Mouse (Mus musculus): Measurements from ENCODE around the gene Dnah7a.
"Not testable (repeated sequence)": the region's sequence is repeated elsewhere in the genome, so short reads cannot be mapped to it uniquely, and the experiment has no call there.

Gene Dnah7a

DNA sequence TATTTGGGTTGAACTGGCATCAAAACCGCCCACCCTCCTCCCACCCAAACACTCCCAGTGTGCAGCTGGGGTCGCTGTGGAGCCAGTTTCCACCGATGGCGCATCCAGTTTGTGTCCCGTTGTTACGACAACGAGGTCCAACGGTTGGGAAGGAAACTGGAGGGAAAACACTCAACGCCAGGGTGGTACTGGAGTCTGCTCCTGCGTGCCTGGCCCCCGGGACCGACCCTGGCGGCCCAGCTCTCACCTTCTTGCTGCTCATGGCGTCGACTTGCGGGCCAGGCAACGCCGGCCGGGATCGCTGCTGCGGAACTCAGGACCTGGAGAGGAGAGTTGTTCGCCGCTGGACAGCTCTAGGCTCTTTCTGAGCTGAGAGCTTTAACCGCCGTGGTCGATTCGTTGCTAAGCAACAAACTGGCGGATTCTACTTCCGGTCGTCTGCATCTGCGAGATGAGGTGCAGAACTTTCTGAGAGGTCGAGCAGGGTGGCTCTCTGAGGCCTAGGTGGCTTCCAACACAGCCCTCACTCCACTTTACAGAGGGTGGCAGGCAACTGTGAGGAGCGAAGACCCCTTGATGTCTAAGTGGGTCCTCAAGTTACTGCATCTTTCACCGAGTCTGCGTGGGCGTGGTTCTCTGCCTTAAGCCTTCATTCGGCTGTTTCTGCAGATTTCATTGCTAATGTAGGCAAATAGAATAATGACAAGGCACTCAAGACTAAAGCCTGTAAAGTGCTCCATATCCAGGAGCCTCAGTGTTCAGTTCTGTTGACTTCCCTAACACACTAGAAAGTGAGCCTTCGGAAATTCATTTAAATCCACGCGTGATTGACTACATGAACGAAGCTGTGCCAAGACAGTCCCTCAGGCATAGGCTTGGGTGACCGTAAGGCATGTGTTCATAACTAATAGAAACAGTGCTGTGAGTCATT, at the start of gene Dnah7a:
Dnah7a (minus strand) TSS at position 354 of the 931 bp plus-strand sequence.
- DNase-seq, result peak; percentile 87

DNA sequence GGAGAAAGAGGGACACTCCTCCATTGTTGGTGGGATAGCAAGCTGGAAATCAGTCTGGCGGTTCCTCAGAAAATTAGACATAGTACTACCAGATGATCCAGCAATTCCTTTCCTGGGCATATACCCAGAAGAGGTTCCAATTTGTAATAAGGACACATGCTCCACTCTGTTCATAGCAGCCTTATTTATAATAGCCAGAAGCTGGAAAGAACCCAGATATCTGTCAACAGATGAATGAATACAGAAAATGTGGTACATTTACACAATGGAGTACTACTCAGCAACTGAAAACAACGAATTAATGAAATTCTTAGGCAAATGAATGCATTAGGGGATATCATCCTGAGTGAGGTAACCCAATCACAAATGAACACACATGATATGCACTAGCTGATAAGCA, 46.9 kb upstream of the Dnah7a start:
- not testable (repeated sequence) for DNase-seq

DNA sequence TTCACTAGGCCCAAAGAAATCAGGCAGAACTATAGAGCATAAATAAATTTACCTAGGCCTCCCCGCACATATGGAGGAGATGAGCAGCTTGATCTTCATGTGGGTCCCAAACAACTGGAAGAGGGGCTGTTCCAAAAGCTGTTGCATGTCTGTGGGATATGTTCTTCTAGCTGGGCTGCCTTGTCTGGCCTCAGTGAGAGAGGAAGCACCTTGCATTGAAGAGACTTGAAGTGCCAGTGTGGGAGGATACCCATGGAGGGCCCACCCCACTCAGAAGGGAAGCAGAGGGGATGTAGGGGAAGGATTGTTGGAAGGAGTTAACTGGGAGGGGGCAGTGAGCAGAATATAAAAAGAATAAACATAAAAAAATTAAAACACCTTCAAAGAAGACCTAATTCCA, 44.6 kb upstream of the Dnah7a start:
- no peak for DNase-seq

DNA sequence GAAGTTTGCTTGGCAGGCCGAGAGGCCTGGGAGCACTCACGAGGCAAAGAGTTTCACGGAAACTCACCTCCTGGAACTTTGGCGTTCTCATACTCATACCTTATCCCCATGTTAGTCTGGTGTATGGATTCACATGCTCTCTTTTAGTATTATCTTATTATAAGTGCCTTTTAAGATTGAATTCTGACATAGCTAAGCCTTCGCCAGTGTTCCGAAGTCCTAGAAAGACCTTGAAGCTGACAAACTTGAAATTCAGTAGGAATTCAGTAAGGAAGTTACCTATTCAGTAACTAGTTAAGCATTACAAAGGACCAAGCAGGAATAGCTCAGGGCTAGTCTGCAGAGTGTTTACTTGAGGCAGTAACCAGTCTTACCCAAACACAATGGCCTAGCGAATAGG, 44.1 kb upstream of the Dnah7a start:
- DNase-seq, result not testable (repeated sequence)

DNA sequence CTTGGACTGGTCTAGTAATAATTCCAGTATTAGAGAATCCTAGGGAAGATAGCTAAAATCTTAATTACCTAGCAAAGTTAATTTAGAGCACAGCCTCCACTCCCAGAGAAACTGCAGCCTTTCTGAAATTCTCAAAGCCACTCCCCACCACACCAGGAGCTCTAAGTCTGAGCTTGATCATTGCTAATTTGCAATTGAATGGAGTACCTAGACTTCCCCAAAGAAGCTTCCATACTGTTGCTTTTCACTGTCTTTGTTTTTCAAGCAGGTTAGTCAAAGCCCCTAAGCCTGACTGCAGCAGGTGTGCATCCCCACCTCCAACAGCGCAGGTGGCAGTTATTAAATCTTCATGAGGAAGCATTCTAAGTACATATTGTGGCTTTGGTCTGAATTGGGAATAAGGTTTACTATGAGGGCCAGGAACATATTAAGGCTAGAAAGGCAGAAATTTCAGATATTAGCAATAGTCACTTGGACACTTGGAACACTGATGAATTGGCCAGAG, 43.3 kb upstream of the Dnah7a start:
- DNase-seq, result not testable (repeated sequence)

DNA sequence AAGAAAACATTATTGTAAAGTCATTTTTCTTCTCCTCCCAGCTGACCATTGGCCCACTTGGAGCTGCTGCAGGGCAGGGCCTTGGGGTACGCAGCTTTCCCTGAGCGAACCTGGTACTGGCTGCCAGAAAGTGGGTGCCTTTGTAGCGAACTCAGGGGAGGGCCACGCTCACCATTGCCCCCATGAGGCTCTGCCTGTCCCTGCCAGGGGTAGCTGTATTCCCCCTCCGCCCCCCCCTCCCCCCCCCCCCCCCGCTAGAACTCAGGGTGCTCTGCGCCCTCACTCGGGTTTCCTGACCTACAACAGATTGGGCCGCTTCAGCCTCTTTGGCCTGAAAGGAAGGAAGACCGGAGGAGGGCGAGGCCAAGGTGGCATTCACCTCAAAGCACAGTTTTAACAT, 42.0 kb upstream of the Dnah7a start:
- peak; percentile 15 for DNase-seq

DNA sequence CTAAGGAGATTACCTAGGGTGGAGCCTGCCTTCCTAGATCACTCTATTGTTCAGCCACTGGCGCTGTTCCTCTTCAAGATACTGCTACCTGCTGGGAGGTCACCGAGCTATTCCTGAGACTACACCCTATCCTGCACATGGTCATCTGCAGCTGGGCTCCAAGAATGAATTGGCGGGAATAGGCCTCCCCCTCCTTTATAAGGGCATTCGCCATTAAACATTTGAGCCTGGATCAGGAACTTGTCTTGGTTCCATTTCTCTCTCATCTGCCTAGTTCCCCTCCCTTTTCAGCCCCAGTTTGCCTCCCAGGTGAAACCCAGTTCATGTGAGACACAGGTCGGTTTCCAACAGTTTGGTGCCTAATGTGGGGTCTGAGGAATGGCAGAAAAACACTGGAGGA, 39.4 kb upstream of the Dnah7a start:
- no peak for DNase-seq

DNA sequence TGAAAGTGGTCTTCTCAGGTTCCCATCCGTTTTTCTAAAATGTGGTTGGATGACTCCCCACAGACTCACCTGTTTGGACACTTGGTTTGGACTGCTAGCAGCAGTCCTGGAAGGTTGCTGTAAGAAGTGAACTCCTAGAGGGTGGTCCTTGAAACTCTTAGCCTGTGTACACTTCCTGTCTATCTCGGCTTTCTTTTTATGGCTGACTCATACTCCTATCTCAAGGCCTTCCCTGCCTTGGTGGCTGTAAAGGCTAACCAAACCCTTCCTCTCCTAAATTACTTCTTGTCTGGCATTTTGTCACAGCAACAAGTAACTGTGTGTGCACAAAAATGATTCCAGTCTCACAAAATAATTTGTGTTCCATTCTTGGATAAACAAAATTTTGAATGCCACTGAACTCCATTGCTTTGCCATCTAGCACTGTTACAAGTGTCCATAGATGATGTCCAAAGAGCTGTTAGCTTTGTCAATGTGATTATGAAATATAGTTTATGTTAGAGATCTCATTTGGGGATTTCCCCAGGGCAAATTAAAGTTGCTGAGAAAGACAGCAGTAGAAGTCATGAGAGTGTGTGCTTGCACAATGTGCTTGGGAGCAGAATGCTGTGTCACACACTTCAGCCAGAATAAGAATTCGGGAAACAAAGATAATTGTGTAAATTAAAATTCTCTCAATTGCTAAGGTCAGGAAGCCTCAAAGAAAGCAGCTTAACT, 35.3 kb upstream of the Dnah7a start:
- no peak for DNase-seq

DNA sequence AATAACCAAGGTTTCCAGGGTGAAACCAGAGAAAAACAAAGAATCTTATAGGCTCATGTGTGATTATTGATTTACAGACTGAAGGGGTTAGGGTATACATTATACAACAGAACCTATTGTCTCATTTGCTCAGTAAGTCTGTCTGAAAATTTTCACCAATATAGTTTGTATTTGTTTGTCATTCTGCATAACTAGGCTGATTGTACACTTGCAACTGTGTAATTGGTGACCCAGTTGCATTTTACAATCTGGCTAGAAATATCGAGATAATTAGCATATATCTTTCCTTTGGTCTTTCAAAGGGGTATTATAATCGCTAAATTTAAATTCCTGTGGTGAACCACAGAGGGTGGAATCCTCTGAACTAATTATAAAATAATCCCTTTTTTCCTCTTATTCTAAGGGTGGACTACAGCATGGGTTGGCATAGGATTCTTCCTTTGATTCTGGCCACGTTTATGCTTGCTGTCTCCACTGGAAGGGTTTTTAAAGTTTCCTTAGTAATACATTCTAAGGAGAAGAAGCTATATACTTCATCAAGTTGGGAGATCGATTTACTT, 34.3 kb upstream of the Dnah7a start:
- DNase-seq, result no peak

DNA sequence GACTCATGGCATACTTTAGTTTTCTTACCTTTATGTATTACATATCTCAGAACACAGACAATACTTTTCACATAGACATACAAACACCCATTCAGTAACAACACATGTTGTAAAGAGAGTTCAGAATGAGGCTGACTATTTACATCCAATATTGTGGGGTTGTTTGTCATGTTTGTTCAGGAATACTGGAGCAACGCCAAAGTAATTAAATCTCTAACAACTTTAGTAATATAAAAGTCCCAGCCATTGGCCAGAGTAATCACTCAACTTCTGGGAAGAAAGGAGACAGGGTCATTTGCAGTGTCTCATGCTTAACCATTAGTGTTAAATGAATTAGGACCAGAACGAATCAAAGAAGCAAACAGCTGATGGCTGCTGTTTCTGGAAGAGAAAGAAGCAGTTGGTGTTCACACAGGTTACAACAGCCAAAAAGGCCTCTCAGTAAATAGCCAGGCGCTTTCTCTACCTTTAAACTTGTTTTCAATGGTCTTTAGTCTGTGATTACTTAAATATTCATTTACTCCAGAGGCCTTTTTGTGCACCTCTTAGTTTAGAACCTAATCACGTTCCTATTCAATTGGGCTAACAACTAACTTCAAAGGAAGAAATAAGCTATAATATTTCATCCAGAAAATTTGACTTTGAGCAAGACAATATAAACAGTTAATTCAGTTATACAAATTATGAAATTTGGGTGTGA, 33.6 kb upstream of the Dnah7a start:
- DNase-seq, result not testable (repeated sequence)

DNA sequence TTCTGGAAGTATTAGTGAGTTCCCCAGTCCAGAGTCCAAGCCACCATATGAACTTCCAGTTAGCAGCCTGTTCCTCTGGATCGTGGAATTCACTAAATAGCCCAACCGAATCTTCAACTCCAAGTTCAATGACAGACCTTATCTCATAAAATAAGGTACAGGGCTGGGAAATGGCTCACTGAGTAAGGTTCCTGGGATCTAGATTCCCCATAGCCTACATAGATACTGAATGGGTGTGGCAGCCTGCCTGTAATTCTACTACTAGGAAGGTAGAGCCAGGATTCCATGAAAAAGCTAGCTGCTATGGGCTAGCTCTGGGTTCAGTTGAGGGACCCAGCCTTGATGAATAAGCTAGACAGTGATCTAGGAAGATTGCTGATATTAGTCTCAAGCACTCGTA, 30.0 kb upstream of the Dnah7a start:
- no peak for DNase-seq

DNA sequence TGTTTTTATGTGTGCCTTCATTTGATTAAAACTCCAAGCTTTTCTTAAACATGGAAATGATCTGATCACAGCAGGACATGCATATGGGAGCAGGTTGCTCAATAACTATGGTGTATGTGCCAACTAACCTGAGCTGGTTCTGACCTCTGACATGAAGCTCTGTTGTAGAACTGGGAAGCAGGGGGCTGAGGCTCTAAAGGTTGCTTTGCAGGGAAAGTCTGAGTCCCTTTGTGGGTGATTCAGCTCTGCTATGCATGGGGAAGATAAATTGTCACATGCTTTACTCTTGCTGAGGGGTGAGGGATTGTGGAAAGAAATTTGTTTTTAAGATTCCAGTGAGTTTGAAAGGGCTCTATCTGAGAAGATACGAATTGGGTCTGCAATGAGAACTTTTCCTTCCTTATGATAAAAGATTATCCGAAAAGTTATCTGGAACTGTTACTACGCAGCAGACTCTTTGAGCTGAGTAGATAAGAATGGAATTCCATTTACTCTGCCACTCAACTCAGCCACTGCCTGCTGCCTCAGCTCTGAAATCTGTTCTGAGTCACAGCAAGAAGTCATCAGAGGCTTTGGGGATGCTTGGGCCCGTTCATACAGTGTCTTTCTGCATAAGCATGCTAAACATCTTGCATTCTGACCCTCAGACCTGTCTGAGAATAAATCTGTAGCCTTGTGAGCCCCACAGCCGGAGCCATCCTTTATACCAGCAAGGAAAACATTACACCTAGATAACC, 22.1 kb upstream of the Dnah7a start:
- DNase-seq, result no peak

DNA sequence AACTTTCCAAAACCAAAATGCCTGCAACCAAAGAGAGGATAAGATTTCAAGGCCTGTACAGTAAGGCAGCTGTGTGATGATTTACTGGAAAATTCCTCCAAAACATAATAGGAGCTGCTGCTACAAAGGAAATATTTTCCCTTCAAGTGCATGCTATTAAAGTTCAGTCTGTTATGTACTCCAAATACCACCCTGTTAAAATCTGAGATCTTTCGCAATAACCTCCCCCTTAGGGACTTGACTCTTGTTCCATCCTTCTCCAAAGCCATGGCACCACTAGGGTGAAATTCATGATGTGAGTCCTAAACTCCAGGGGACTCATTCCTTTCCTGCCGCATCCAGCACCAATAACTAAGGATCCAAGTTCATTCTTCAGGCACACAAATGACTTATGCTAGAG, 20.3 kb upstream of the Dnah7a start:
- no peak for DNase-seq

DNA sequence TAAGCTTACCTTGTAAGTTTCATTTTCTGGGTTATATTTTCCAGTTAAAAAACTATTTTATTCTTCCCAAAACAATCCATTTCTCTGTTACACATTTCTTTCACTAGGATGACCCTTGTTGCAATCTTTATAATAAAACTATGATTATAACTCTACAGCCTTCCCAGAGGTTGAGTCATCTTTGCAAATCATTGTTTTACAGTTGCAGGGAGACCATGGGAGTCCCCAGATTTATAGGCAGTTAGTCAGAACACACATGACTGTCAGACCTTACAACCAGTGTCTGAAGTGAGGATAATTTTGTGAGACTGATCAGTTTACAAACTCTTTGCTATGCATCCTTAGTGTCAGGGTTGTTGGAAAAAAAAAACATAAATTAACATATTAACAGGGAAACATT, 14.8 kb upstream of the Dnah7a start:
- no peak for DNase-seq

DNA sequence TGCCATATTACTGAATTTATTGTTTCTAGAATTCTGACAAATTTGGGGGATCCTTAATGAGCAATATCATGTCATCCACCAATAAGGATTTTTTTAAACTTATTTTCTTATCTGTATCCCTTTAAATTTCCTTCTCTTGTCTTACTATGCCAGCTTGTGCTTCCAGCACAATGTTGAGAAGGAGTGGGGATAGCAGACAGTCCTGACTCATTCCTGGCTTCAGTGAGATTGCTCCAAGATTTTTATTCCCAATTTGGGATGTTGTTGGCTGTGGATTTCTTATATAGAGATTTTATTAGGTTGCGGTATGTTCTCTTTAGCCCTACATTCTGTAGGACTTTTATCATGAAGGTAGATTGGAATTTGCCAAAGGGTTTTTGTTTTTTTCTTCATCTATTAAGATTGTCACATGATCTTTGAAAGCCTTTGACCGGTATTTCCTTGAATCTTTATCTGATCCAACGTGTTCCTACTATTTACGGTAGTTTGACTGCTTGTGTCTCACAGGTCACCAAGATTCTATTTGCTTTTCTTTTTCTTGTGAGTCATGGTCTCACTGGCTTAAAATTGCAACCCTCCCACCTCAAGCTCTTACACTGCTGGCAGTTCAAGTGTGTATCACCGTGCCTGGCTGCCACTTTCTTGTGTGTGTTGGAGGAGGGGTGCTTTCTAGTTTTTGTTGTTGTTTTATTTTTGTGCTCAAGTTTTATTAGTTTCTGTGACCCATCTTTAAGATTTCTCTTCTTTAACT, 14.2 kb upstream of the Dnah7a start:
- DNase-seq, result no peak

DNA sequence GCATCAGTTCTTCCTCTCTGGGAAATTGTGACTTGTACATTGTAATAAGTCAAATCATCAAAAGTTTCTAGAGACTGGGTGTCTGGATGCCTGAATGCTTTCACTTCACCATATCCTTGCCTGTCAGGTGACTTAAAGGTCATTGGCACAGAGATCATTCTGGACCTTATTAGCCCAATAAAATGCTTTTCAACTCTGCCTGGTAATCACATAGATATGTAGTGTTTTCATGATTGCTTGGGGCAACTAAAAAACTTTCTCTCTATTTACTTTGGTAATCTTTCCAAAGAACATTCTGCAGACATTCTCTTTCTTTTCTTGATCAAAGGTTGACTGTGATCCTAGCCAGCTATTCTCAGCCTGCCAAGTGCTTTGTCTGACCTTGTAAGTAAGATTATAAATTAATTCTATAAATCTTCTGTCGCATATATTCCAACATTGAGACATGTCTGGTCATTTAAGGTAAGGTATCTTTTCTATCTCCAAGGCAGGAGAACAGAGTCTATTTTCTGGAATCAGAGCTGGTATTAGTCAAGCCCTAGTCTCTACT, 9.5 kb upstream of the Dnah7a start:
- DNase-seq, result no peak

DNA sequence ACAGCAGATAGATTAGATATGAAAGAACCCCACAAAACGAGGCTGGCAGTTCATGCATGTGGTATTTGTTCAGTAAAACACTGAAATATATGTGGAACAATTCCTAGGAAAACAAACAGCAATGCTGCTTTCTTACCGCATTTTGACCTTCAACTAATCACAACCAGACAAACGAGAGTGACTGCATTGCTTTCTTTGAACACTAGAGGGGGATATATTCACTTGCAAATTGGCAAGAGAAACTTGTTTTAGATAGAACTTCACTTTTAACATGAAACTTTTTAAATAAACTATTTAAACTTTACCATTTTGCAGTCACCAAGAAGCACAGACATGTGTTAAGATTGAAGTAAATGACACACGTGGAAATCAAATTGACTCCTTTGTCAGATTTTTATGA, 8.9 kb upstream of the Dnah7a start:
- DNase-seq, result peak; percentile 74

DNA sequence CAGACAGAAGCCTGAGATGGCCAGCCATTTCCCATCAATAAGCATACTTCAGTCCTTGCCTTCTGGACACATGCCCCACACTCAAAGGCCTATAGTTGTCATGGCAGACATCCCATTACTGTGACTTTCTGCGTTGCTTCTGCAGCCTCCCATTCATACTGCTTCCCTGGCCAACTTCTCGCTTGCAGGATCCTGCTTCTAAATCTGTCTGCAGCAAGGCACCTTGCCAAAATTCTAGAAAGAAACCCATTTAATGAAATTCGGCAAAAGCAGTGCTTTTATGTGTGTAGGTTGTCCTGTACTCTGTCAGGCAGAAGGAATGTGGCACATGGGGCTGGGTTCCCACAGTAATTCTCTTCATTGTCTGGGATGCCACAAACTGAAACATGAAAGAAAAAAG, 6.8 kb upstream of the Dnah7a start:
- not testable (repeated sequence) for DNase-seq

DNA sequence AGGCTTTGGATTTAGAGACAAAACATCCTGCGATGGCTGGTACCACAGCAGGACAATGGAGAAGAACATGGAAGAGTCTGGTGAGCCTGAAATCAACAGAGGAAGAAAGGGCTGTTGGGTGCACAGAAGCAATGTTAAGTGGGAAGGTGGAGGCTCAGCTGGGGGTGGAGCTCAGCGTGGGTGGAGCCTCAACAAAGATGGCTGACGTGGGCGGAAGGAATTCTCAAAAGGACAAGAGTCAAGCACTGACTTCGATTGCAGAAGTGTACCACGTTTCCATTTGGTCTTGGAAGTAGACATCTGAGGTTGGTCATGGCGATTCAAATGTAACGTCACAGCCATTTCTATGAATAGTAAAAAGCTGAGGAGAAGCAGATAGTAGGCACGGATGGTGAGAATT, 4.5 kb upstream of the Dnah7a start:
- DNase-seq, result no peak

DNA sequence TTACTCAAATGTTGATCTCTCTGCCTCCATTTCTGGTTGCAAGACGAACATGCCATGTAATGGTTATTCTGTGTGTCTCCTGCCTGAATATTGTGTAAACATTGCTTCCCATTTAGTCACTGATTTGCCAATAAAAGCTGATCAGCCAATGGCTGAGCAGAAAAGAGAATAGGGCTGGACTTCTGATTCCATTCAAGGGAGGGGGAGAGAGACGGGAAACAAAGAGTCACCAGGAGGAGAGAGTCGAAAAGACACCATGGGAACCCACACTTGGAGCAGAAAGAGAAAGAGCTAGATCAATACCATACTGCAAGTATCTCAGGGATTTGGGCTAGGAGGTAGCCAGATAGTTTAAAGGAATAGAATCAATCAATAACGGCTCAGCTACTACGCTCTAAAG, 3.0 kb upstream of the Dnah7a start:
- peak; percentile 5 for DNase-seq

DNA sequence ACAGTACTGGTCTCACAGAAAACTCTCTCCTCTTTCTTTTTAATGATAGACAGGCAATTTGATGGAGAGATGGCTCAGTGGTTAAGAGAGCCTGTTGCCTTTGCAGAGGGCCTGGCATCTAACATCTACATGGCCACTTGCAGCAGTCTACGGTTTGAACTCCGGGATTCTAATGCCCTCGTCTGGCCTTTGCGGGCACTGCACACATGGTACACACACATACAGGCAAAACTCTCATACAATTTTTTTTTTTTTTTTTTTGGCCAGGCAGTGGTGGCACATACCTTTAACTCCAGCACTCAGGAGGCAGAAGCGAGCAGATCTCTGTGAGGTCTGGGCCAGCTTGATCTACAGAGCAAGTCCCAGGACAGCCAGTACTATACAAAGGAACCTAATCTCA, 2.4 kb downstream of the Dnah7a start:
- DNase-seq, result no peak

All from retina, postnatal 1 day (tissue).